ENCODE assay signal across 20 mouse cellular contexts in the genomic region with DNA sequence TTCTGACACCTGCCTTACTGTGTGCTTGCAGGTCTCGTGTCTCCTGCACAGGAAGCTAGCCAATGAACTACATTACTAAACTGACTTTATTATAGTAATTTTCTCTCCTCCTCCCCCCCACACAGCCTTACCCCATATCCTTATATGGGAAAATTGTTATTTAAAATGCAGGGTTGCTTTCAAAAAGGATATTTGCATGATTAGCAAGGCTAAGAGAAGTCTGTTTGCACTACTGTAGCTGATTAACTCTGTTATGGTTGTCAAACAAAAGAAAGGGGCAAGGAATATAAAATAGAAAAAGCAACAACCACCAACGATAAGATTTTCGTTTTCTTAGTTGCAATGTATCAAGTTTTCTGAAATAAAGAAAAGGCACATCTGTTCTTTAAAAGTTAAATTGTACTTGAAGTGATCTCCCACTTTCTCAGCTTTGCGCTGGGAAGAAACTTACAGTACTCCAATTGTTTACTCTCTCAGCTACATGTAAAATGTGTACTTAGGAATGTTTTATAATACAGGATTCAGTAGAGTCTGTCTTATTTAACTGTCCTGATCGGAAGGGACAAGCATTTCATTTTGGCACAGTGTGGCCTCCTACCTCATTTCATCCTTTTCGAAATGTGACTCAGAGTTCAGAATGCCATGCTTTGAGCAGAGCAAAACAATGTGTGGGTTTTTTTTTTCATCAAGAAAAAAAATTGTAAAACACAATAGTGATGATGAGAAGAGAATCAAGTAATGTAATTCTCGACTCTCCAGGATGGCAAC.
DNase-seq lines count a peak whose midpoint lies in the region; ATAC-seq and TF ChIP-seq lines count a peak whose summit lies in the region.
"Had no signal": no experiment of that assay in that cellular context is flagged by ENCODE, and none has a peak within 500 bp of the region (broad histone marks: within the 10 kb centered on the region; RNA-seq: fewer than 3 reads in every experiment).

No protein-coding gene starts in this region.

- H3K4me1 ChIP-seq in midbrain, embryonic 12.5 days: no peaks in the 10 kb centered on the region
- H3K4me1 ChIP-seq in midbrain, embryonic 10.5 days: no peaks in the 10 kb centered on the region
- no peaks in the 10 kb centered on the region for H3K4me1 ChIP-seq in midbrain, embryonic 14.5 days (ENCODE audit: control insufficient read depth, insufficient read depth, low read length)
- no peaks in the 10 kb centered on the region for H3K4me1 ChIP-seq in midbrain, postnatal 0 days (ENCODE audit: insufficient read depth, low read length)
- no peaks in the 10 kb centered on the region for H3K4me1 ChIP-seq in liver, embryonic 11.5 days (replicated peaks; ENCODE audit: control insufficient read depth, insufficient read depth, low read length)
- H3K4me1 ChIP-seq: embryonic facial prominence, embryonic 12.5 days had no signal

- DNase-seq in midbrain, embryonic 10.5 days (ENCODE audit: low spot score): no peak
- no peak for DNase-seq in midbrain, embryonic 14.5 days
- no peak for DNase-seq in midbrain, postnatal 0 days (ENCODE audit: low spot score)
- DNase-seq in Muller cell, postnatal 12 days (ENCODE audit: inconsistent ontology term): peak; percentile 79
- DNase-seq in liver, embryonic 11.5 days (ENCODE audit: low spot score): no peak
- DNase-seq: adrenal gland, adult 8-10 months; adrenal gland, postnatal 14 days; adrenal gland, postnatal 36 days; cerebellum, adult 11-12 months; cerebellum, adult 2 months; cerebellum, adult 9-10 months; cerebellum, postnatal 10 days; cerebellum, postnatal 25 days; forebrain, postnatal 0 days had no signal

- no peak overlapping the region for H3K9ac ChIP-seq in midbrain, embryonic 12.5 days (replicated peaks)
- no peak overlapping the region for H3K9ac ChIP-seq in midbrain, embryonic 14.5 days (replicated peaks; ENCODE audit: low read length)
- H3K9ac ChIP-seq in midbrain, postnatal 0 days (replicated peaks; ENCODE audit: low read length, poor library complexity, severe bottlenecking): no peak overlapping the region
- no peak overlapping the region for H3K9ac ChIP-seq in liver, embryonic 11.5 days (ENCODE audit: low read depth, low read length)
- H3K9ac ChIP-seq: embryonic facial prominence, embryonic 12.5 days; forebrain, postnatal 0 days had no signal

- H3K4me3 ChIP-seq in midbrain, embryonic 12.5 days: no peak overlapping the region
- H3K4me3 ChIP-seq in midbrain, embryonic 10.5 days: no peak overlapping the region
- no peak overlapping the region for H3K4me3 ChIP-seq in midbrain, embryonic 14.5 days (replicated peaks; ENCODE audit: low read depth, low read length)
- H3K4me3 ChIP-seq in midbrain, postnatal 0 days (ENCODE audit: low read depth, low read length): no peak overlapping the region
- no peak overlapping the region for H3K4me3 ChIP-seq in liver, embryonic 11.5 days (ENCODE audit: low read depth, low read length)
- H3K4me3 ChIP-seq: embryonic facial prominence, embryonic 10.5 days; embryonic facial prominence, embryonic 12.5 days had no signal

- no peak overlapping the region for H3K4me2 ChIP-seq in midbrain, embryonic 12.5 days (replicated peaks)
- H3K4me2 ChIP-seq in midbrain, embryonic 14.5 days (ENCODE audit: low read length): no peak overlapping the region
- no peak overlapping the region for H3K4me2 ChIP-seq in midbrain, postnatal 0 days (ENCODE audit: low read depth, low read length, poor library complexity, severe bottlenecking)
- no peak overlapping the region for H3K4me2 ChIP-seq in liver, embryonic 11.5 days
- H3K4me2 ChIP-seq: embryonic facial prominence, embryonic 12.5 days had no signal

- no peaks in the 10 kb centered on the region for H3K9me3 ChIP-seq in midbrain, embryonic 12.5 days
- H3K9me3 ChIP-seq in midbrain, embryonic 10.5 days (replicated peaks): no peaks in the 10 kb centered on the region
- H3K9me3 ChIP-seq in midbrain, embryonic 14.5 days (ENCODE audit: control insufficient read depth, low read length): no peaks in the 10 kb centered on the region
- H3K9me3 ChIP-seq in midbrain, postnatal 0 days (ENCODE audit: low read length): no peaks in the 10 kb centered on the region
- no peaks in the 10 kb centered on the region for H3K9me3 ChIP-seq in liver, embryonic 11.5 days (ENCODE audit: control insufficient read depth, low read length)
- H3K9me3 ChIP-seq: embryonic facial prominence, embryonic 10.5 days; embryonic facial prominence, embryonic 12.5 days had no signal

- no peak for TF ChIP-seq CTCF in midbrain, postnatal 0 days (IDR thresholded peaks at IDR 0.05)

- no peaks in the 10 kb centered on the region for H3K36me3 ChIP-seq in midbrain, embryonic 12.5 days
- H3K36me3 ChIP-seq in midbrain, embryonic 10.5 days: no peaks in the 10 kb centered on the region
- H3K36me3 ChIP-seq in midbrain, embryonic 14.5 days (ENCODE audit: control insufficient read depth, insufficient read depth, low read length): no peaks in the 10 kb centered on the region
- H3K36me3 ChIP-seq in midbrain, postnatal 0 days (ENCODE audit: insufficient read depth, low read length): no peaks in the 10 kb centered on the region
- H3K36me3 ChIP-seq in liver, embryonic 11.5 days (ENCODE audit: control insufficient read depth, insufficient read depth, low read length): no peaks in the 10 kb centered on the region
- H3K36me3 ChIP-seq: embryonic facial prominence, embryonic 10.5 days; embryonic facial prominence, embryonic 12.5 days had no signal

- no peak overlapping the region for H3K27ac ChIP-seq in midbrain, embryonic 12.5 days (replicated peaks)
- no peak overlapping the region for H3K27ac ChIP-seq in midbrain, embryonic 10.5 days (replicated peaks)
- no peak overlapping the region for H3K27ac ChIP-seq in midbrain, embryonic 14.5 days (replicated peaks; ENCODE audit: low read depth, low read length)
- H3K27ac ChIP-seq in midbrain, postnatal 0 days (ENCODE audit: low read depth, low read length): no peak overlapping the region
- H3K27ac ChIP-seq in liver, embryonic 11.5 days (ENCODE audit: low read depth, low read length): no peak overlapping the region
- H3K27ac ChIP-seq: embryonic facial prominence, embryonic 10.5 days; embryonic facial prominence, embryonic 12.5 days had no signal

- 69% methylated on average over 7 of the region's 7 CpGs for WGBS in midbrain, embryonic 12.5 days
- WGBS in midbrain, embryonic 10.5 days: 85% methylated on average over 7 of the region's 7 CpGs
- WGBS in midbrain, embryonic 14.5 days: 37% methylated on average over 7 of the region's 7 CpGs
- 42% methylated on average over 7 of the region's 7 CpGs for WGBS in midbrain, postnatal 0 days
- 76% methylated on average over 7 of the region's 7 CpGs for WGBS in liver, embryonic 11.5 days

- no peaks in the 10 kb centered on the region for H3K27me3 ChIP-seq in midbrain, embryonic 12.5 days
- H3K27me3 ChIP-seq in midbrain, embryonic 10.5 days (ENCODE audit: low read depth, poor library complexity, severe bottlenecking): no peaks in the 10 kb centered on the region
- no peaks in the 10 kb centered on the region for H3K27me3 ChIP-seq in midbrain, embryonic 14.5 days (ENCODE audit: control insufficient read depth, insufficient read depth, low read length)
- H3K27me3 ChIP-seq in midbrain, postnatal 0 days (ENCODE audit: insufficient read depth, low read length): no peaks in the 10 kb centered on the region
- H3K27me3 ChIP-seq in liver, embryonic 11.5 days (replicated peaks; ENCODE audit: control insufficient read depth, insufficient read depth, low read length): no peaks in the 10 kb centered on the region
- H3K27me3 ChIP-seq: embryonic facial prominence, embryonic 12.5 days had no signal

- peak; percentile 62 for ATAC-seq in midbrain, embryonic 12.5 days (ENCODE audit: low FRiP score, low read depth)
- ATAC-seq in midbrain, embryonic 14.5 days (ENCODE audit: low FRiP score, low TSS enrichment): peak; percentile 68; the same call in 1 of the 2 replicates
- no peak for ATAC-seq in midbrain, postnatal 0 days (ENCODE audit: low FRiP score)
- no peak for ATAC-seq in liver, embryonic 11.5 days (replicated peaks; ENCODE audit: low FRiP score)
- ATAC-seq: activated CD4-positive, CD25-positive, alpha-beta regulatory T cell, adult 4 months; forebrain, embryonic 14.5 days; forebrain, postnatal 0 days; Patski had no signal

Comparison
In these comparisons a context has a peak if more than half of its experiments do, and no peak if none do; other contexts are left out.
1. ATAC-seq: peak in midbrain, embryonic 12.5 days (single experiment) and midbrain, embryonic 14.5 days (single experiment); none in midbrain, postnatal 0 days (single experiment) and liver, embryonic 11.5 days (single experiment).